Mouse (Mus musculus): ENCODE measurements around the gene Fam173b. TPM values are rescaled to one million over a fixed set of nuclear protein-coding genes. Genes with fewer than 3 reads are reported as not detected.

Gene Fam173b
- polyA plus RNA-seq, 2 experiments, result 6.7 to 7.9 TPM

- Histone ChIP-seq H3K4me3 (ENCODE audit: insufficient read depth in 1 of 2, low read depth in 2 of 2, low read length in 2 of 2) (no peak overlapping the region), H3K27ac (no peak overlapping the region), H3K27me3 (ENCODE audit: control insufficient read depth, insufficient read depth, low read length) (no peaks in the 10 kb centered on the region), H3K9ac (replicated peaks) (no peak overlapping the region), H3K9me3 (ENCODE audit: control insufficient read depth, low read length) (no peaks in the 10 kb centered on the region), H3K36me3 (replicated peaks; ENCODE audit: control insufficient read depth, insufficient read depth, low read depth) (no peaks in the 10 kb centered on the region), H3K4me1 (replicated peaks; ENCODE audit: control insufficient read depth in 2 of 2, insufficient read depth in 2 of 2, low read length in 1 of 2) (no peaks in the 10 kb centered on the region), H3K4me2 (ENCODE audit: low read depth) (no peak overlapping the region)
- no peak for ATAC-seq (ENCODE audit: insufficient read depth)
- no peak for TF ChIP-seq CTCF (IDR thresholded peaks at IDR 0.05; ENCODE audit: low read depth)
- TF ChIP-seq EP300 (IDR thresholded peaks at IDR 0.05; ENCODE audit: low read depth), result no peak
- 68% methylated on average over 3 of the region's 3 CpGs for WGBS (ENCODE audit: insufficient replicate concordance)
- DNase-seq (ENCODE audit: low read depth in 3 of 3, low spot score in 3 of 3), result no peak
Measured at GRCm38 (mm10) chr15:31629556-31629955, 27.9 kb downstream of the Fam173b start.

- no peak overlapping the region for H3K4me2 ChIP-seq (ENCODE audit: low read depth)
- 71% methylated on average over 12 of the region's 12 CpGs for WGBS (ENCODE audit: insufficient replicate concordance)
- H3K9me3 ChIP-seq (ENCODE audit: control insufficient read depth, low read length), result no peaks in the 10 kb centered on the region
- H3K9ac ChIP-seq (replicated peaks), result no peak overlapping the region
- no peak overlapping the region for H3K4me3 ChIP-seq (ENCODE audit: insufficient read depth in 1 of 2, low read depth in 2 of 2, low read length in 2 of 2)
- H3K27me3 ChIP-seq (ENCODE audit: control insufficient read depth, insufficient read depth, low read length), result no peaks in the 10 kb centered on the region
- no peak for ATAC-seq (ENCODE audit: insufficient read depth)
- no peak overlapping the region for H3K27ac ChIP-seq
- no peak for DNase-seq (ENCODE audit: low read depth in 3 of 3, low spot score in 3 of 3)
- H3K4me1 ChIP-seq (replicated peaks; ENCODE audit: control insufficient read depth in 2 of 2, insufficient read depth in 2 of 2, low read length in 1 of 2), result no peaks in the 10 kb centered on the region
- H3K36me3 ChIP-seq (replicated peaks; ENCODE audit: control insufficient read depth, insufficient read depth, low read depth), result no peaks in the 10 kb centered on the region
- no peak for TF ChIP-seq CTCF (IDR thresholded peaks at IDR 0.05; ENCODE audit: low read depth)
- no peak for TF ChIP-seq EP300 (IDR thresholded peaks at IDR 0.05; ENCODE audit: low read depth)
Measured at GRCm38 (mm10) chr15:31631396-31631858, 29.8 kb downstream of the Fam173b start.

GRCm38 (mm10) chr15:31632478-31632877 lies 30.8 kb downstream of the Fam173b start:
- no peak for DNase-seq (ENCODE audit: low read depth in 3 of 3, low spot score in 3 of 3)
- H3K27ac ChIP-seq, result no peak overlapping the region
- no peak overlapping the region for H3K4me2 ChIP-seq (ENCODE audit: low read depth)
- no peaks in the 10 kb centered on the region for H3K27me3 ChIP-seq (ENCODE audit: control insufficient read depth, insufficient read depth, low read length)
- TF ChIP-seq CTCF (IDR thresholded peaks at IDR 0.05; ENCODE audit: low read depth) (no peak), EP300 (IDR thresholded peaks at IDR 0.05; ENCODE audit: low read depth) (no peak)
- H3K9ac ChIP-seq (replicated peaks), result no peak overlapping the region
- H3K4me3 ChIP-seq (ENCODE audit: insufficient read depth in 1 of 2, low read depth in 2 of 2, low read length in 2 of 2), result no peak overlapping the region
- ATAC-seq (ENCODE audit: insufficient read depth), result no peak
- H3K4me1 ChIP-seq (replicated peaks; ENCODE audit: control insufficient read depth in 2 of 2, insufficient read depth in 2 of 2, low read length in 1 of 2), result no peaks in the 10 kb centered on the region
- no peaks in the 10 kb centered on the region for H3K9me3 ChIP-seq (ENCODE audit: control insufficient read depth, low read length)
- H3K36me3 ChIP-seq (replicated peaks; ENCODE audit: control insufficient read depth, insufficient read depth, low read depth), result no peaks in the 10 kb centered on the region
- 65% methylated on average over 4 of the region's 4 CpGs for WGBS (ENCODE audit: insufficient replicate concordance)

GRCm38 (mm10) chr15:31634582-31634981 lies 32.9 kb downstream of the Fam173b start:
- TF ChIP-seq CTCF (IDR thresholded peaks at IDR 0.05; ENCODE audit: low read depth) (no peak), EP300 (IDR thresholded peaks at IDR 0.05; ENCODE audit: low read depth) (no peak)
- no peak for DNase-seq (ENCODE audit: low read depth in 3 of 3, low spot score in 3 of 3)
- no peak for ATAC-seq (ENCODE audit: insufficient read depth)

GRCm38 (mm10) chr15:31636091-31636595 lies 34.5 kb downstream of the Fam173b start:
- DNase-seq (ENCODE audit: low read depth in 3 of 3, low spot score in 3 of 3) (no peak), ATAC-seq (ENCODE audit: insufficient read depth) (no peak)
- no peak for TF ChIP-seq EP300 (IDR thresholded peaks at IDR 0.05; ENCODE audit: low read depth)
- no peak for TF ChIP-seq CTCF (IDR thresholded peaks at IDR 0.05; ENCODE audit: low read depth)
- H3K9me3 ChIP-seq (ENCODE audit: control insufficient read depth, low read length), result no peaks in the 10 kb centered on the region
- H3K9ac ChIP-seq (replicated peaks), result no peak overlapping the region
- no peaks in the 10 kb centered on the region for H3K27me3 ChIP-seq (ENCODE audit: control insufficient read depth, insufficient read depth, low read length)
- 72% methylated on average over 9 of the region's 9 CpGs for WGBS (ENCODE audit: insufficient replicate concordance)
- no peaks in the 10 kb centered on the region for H3K36me3 ChIP-seq (replicated peaks; ENCODE audit: control insufficient read depth, insufficient read depth, low read depth)
- no peak overlapping the region for H3K27ac ChIP-seq
- no peak overlapping the region for H3K4me3 ChIP-seq (ENCODE audit: insufficient read depth in 1 of 2, low read depth in 2 of 2, low read length in 2 of 2)
- H3K4me2 ChIP-seq (ENCODE audit: low read depth), result no peak overlapping the region
- no peaks in the 10 kb centered on the region for H3K4me1 ChIP-seq (replicated peaks; ENCODE audit: control insufficient read depth in 2 of 2, insufficient read depth in 2 of 2, low read length in 1 of 2)

More at GRCm38 (mm10) chr15:31634582-31634981, 32.9 kb downstream of the Fam173b start:
- Histone ChIP-seq H3K9me3 (ENCODE audit: control insufficient read depth, low read length) (no peaks in the 10 kb centered on the region), H3K27ac (no peak overlapping the region), H3K4me2 (ENCODE audit: low read depth) (no peak overlapping the region), H3K27me3 (ENCODE audit: control insufficient read depth, insufficient read depth, low read length) (no peaks in the 10 kb centered on the region), H3K9ac (replicated peaks) (no peak overlapping the region), H3K4me1 (replicated peaks; ENCODE audit: control insufficient read depth in 2 of 2, insufficient read depth in 2 of 2, low read length in 1 of 2) (no peaks in the 10 kb centered on the region), H3K4me3 (ENCODE audit: insufficient read depth in 1 of 2, low read depth in 2 of 2, low read length in 2 of 2) (no peak overlapping the region), H3K36me3 (replicated peaks; ENCODE audit: control insufficient read depth, insufficient read depth, low read depth) (no peaks in the 10 kb centered on the region)
- 60% methylated on average over 6 of the region's 6 CpGs for WGBS (ENCODE audit: insufficient replicate concordance)
